Mouse (Mus musculus) MN1 (cell line): ENCODE results near the gene AC140267.1.
A peak's percentile ranks its signal among the peaks of the same experiment; 100 is the strongest.

Experiments used
- DNase-seq: peaks from one replicate; pipeline ENCODE4 v3.0.0-alpha.2; 2016; ENCODE audit warnings: low spot score

AC140267.1 gene

GRCm38 (mm10) chr15:80228071-80228800 lies 7.4 kb upstream of the AC140267.1 start:
- DNase-seq = no peak

GRCm38 (mm10) chr15:80232331-80232730 lies 3.3 kb upstream of the AC140267.1 start:
- DNase-seq = peak; percentile 35

DNA sequence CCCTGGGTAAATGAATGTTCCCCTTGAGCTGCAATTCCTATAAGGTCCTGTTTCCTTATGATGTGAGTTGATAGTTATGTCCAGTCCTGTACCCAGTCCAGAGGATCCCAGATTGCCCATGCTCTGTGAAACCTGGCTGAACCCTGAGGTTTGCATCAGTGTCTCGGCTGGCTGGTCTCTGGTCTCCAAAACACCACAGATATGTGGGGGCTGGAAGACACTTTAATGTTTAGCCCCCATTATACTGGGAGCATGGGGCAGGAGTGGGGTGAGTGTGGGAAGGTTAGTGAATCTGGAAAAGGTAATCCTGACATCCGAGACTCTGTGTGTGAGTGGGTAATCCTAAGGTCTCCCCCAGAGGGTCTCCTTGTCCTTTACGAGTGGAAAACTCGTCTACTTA lies 2.6 kb upstream of the AC140267.1 start:
- peak; percentile 46 for DNase-seq

DNA sequence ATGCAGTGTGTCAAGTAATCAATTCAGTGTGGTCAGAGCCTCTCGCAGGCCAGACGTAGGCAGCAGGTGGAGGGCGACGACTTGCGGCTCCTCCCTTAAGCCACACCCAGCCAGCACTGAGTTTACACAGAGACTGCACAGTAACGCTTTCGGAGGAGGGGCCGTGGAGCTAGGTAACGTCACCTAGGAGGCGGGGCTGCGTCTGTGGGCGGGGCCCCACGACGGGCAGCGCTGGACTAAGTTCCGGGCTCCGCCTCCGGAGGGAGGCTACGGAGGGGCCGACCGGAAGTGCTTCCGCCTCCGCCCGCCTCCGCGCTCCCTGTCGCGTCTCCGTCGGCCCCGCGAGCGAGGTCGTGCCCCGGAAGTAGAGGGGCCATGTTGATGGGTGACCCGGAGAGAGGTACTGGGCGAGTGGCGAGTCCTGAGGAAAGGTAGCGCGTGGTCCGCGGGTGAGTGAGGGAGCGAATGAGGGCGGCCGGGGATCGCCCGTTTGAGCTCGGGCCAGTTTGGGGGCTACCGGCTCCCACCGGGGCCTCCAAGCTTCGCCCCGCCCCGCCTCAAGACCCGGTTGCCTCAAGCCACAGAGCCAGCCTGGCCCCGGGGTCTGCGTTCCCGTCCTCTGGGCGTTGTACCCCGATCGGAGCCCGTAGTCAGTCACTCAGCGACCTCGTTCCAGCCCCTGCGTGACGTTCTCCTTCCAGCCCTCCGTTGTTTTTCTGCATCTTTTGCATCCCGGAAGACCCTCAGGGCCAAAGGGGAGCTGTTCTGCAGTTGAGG lies 1.7 kb upstream of the AC140267.1 start, which contains the start of gene Mief1:
TSS of gene Mief1 (plus strand) at position 286 of the 777 bp plus-strand sequence.
- peak; percentile 100 for DNase-seq

GRCm38 (mm10) chr15:80248135-80248534 lies 12.5 kb downstream of the AC140267.1 start:
- DNase-seq = no peak

GRCm38 (mm10) chr15:80248596-80248995 lies 13.0 kb downstream of the AC140267.1 start:
- no peak for DNase-seq

GRCm38 (mm10) chr15:80249672-80250071 lies 14.0 kb downstream of the AC140267.1 start:
- DNase-seq = no peak

DNA sequence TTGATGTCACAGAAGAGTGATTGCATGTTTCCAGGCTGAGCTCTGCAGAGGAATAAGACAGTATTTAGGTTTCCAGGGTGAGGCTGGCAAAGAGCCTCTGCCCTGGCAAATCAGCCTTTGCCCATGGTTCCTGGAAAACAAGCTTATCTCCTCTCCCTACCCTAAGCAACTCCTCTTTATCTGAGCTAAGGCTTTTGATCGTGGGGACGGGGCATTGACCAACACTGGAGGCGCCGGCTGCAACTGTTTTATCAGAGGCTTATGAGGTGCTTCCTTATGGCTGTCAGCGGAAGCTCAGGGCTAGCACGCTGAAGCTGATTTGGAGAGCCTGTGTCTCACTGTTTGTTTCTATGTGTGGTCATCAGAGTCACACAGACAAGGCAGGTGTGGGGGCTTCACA lies 15.0 kb downstream of the AC140267.1 start:
- no peak for DNase-seq

GRCm38 (mm10) chr15:80253530-80253929 lies 17.9 kb downstream of the AC140267.1 start:
- DNase-seq = peak; percentile 74

DNA sequence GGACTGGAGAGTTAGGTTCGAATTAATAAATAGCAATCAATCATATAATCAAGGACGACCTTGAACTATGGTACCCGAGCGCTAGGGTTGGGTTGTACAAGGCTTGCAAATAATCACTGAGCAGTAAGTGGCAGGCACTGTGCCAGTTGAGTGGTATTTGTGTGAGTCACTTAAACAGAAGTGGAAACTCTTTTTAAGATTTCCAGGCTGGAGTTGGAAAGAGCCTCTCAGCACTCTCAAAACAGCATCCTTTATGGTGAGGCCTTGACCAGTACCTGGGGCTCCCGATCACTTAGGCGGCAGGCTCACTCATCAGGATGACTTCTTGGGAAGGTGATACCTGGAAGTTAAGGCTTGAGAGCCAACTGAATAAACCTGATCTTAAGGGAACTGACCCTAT lies 18.6 kb downstream of the AC140267.1 start:
- DNase-seq = peak; percentile 75

DNA sequence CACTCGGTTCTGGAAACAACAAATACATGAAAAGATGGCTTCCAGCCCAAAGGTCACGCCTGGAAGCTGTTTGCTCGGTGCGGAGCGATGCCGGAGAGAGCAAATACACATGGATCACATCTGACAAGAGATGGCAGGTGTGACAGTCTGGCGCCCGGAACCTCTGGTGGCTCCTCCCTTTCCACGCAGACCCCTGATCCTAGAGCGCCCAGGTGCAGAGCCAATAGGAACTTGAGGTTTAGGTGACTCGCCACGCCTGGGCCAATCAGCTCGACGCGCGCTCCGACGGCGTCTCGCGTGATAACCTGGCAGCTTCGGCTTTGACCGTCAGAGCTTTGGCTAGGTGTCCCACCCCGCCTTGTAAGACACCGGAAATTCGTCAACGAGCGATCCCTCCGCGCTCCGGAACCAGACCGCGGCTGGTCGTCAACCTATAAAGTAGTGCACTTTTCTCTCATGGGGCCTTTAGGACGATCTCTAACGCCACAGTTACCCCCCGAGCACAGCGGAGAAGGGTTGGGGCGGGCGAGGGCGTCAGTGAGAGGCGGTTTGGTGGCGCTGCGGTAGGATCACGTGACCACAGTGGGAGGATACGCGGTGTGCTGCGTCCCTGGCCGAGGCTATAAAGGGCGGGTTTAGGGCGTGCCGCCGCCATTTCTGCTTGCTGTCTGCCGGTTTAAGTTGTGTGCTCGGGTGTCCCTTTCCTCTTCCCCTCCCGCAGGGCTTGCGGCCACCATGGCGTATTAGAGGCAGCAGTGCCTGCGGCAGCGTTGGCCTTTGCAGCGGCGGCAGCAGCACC lies 19.4 kb downstream of the AC140267.1 start, which contains the start of gene Atf4:
TSS of gene Atf4 (plus strand) at position 338 of the 799 bp plus-strand sequence.
- DNase-seq = peak; percentile 100

GRCm38 (mm10) chr15:80255646-80256121 lies 20.0 kb downstream of the AC140267.1 start:
- peak; percentile 93 for DNase-seq

DNA sequence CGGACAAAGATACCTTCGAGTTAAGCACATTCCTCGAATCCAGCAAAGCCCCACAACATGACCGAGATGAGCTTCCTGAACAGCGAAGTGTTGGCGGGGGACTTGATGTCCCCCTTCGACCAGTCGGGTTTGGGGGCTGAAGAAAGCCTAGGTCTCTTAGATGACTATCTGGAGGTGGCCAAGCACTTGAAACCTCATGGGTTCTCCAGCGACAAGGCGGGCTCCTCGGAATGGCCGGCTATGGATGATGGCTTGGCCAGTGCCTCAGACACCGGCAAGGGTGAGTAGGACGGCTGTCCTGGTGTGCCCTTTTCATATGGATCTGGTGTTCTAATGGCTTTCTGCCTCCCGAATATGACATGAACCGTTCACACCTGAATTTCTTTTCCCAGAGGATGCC lies 20.6 kb downstream of the AC140267.1 start:
- no peak for DNase-seq

DNA sequence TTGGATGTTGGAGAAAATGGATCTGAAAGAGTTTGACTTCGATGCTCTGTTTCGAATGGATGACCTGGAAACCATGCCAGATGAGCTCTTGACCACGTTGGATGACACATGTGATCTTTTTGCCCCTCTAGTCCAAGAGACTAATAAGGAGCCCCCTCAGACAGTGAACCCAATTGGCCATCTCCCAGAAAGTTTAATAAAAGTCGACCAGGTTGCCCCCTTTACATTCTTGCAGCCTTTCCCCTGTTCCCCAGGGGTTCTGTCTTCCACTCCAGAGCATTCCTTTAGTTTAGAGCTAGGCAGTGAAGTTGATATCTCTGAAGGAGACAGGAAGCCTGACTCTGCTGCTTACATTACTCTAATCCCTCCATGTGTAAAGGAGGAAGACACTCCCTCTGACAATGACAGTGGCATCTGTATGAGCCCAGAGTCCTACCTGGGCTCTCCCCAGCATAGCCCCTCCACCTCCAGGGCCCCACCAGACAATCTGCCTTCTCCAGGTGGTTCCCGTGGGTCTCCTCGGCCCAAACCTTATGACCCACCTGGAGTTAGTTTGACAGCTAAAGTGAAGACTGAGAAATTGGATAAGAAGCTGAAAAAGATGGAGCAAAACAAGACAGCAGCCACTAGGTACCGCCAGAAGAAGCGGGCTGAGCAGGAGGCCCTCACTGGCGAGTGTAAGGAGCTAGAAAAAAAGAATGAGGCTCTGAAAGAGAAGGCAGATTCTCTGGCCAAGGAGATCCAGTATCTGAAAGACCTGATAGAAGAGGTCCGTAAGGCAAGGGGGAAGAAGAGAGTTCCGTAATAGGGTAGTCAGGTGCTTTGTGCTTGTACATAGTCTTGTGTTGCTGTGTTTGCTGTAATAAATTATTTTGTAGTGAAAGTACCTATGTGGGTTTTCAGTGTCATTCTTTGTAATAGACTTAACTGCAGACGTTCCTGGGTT lies 21.3 kb downstream of the AC140267.1 start:
- peak; percentile 59 for DNase-seq

DNA sequence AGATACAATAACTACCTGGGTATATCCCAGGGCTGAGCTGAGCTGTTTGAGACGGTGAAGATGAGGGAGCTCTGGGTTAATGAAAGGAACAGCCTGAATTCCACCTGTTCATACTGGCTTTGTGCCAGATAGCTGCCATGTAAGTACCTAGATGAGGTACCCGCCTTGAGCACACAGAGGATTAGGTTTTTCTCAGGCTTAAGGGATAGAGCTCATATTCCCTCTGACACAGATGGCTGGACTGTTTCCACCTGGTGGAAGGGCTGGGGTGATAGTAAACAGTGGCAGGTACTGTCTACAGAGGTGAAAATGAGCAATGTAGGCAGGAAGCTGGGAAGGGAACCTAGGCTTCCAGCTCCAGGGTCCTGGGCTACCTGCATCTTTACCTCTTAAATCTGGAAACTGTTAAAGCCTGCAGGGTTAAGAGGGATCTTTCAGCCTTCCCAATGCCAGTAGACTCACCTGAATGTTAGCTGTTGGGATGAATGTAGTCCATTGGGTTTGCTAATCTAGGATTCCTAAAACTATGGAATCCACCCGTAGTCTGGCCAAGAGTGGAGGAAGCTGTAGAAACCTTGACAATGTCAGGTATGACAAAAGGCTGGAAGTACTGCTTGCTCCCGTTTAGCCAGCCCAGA lies 22.1 kb downstream of the AC140267.1 start:
- peak; percentile 73 for DNase-seq

DNA sequence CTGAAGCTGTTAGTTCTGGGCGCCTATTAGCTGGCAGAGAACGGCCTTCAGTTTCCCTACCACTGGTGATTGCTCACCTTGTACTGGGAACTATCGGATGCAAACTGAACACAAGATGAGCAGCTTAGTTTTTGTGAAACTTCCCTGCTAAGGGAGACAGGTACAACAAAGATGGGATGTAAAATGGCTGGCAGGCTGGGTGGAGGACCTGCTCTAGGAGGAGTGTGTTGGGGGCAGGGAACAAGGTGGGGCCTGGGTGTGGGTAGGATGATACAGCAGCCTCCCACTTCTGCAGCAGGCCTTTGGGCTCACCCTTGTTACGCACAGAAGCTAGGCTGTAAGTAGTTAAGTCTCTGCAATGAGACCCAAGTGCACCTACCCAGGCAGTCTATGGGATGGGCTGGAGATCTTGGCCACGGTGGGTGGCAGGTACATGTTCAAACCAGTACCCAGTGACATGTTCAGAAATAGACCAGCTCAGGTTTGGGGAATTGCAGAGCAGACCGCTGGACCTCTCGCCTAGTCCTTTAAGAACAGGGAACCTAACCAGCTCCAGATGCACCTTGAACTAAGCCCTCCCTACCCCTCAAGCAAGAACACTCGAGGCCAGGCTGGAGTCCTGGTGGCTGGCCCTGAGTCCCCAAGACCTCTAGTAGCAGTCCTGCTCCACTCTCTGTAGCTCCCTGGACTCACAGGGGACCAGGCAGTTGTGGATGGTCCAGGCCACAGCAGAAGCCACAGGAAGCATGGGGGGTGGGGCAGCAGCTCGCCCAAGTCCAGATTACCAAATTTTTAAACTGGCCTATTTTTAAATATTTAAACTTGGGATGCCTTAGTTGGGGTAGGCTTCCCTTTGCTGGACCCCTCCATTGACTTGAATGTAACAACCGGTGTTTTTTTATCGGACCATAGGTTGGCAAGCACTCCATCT lies 22.9 kb downstream of the AC140267.1 start:
- peak; percentile 63 for DNase-seq

DNA sequence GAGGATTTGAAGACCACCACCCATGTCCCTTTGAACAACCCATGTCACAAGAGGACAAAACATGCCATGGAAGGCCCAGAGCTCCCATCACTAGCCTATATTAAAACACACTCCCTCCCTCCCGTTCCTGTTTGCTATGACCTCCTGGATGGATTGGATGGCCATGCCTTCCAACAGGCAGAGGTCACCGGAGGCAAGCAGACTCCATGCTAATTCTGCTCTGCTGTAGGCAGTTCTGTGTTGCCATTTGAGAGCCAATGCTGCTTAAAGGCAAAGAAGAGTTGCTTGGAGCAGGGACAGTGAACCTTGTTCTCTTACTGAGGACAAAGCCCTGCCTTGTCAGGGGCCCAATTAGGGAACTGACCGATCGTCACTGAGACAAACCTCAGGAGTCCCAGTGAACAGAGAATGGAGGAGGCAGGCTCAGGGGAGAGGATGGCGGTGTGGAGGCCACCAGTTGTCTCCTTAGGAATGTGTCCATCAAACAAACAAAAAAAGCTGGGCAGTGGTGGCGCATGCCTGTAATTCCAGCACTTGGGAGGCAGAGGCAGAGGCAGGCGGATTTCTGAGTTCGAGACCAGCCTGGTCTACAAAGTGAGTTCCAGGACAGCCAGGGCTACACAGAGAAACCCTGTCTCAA lies 23.9 kb downstream of the AC140267.1 start:
- peak; percentile 29 for DNase-seq

DNA sequence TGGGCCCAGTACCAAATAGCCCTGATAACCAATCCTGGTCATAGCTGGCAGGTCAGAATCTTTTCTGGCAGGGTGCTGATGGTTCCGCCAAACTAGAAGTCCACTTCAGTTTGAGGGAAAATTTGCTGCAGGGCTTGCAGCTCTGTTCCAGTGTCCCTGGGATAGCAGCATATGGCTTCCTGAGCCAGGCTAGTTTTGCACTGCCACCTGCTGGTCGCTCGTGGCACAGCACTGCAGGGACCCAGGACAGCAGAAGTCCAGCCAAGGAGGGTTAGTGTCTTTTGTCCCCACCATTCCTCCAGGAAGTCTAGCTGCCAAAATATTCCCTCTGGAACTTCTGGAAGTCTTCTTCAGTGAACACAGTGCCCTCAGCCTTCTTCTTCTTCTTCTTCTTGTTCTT lies 25.0 kb downstream of the AC140267.1 start:
- peak; percentile 93 for DNase-seq

DNA sequence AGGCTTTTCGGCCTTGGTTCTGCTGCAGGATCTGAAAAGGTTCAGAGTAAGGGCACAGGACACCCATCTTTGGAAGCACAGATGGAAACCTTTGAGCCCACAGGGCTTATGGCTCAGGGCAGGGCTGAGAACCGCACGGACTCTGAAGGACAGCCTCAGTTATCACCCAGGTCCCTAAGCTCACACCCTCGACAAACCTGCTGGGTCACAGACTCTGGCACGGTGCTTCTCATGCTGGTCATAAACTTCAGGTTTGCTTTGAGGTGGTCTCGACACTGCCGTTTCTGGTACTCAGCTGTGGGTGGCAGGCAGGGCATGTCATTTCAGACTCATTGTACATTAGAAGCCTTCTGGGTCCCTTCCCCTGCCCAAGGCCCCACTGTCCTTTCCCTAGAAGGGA lies 25.5 kb downstream of the AC140267.1 start:
- DNase-seq = no peak
